8 mouse cellular contexts compared by ENCODE assay signal in the genomic region with DNA sequence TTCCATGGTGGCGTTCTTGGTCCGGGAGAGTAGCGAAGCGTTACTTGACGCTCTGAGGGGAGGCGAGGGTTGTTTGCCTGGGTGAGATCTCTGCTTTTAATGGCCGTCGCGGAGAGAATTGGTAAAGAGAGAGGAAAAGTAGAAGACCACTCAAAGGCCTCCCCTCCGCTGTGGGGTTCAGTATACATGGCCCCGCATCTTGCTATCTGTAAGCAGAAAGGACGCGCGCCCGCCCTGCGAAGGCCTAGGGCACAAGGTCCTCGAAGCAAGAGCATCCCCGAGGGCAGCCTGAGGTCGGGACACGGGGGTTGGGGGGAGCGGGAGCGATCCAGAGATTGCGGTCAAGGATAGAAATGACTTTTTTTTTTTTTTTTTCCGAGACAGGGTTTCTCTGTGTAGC. TPM values are rescaled to one million over a fixed set of nuclear protein-coding genes. Genes with fewer than 3 reads are reported as not detected.
DNase-seq lines count a peak whose midpoint lies in the region; ATAC-seq and TF ChIP-seq lines count a peak whose summit lies in the region.

No protein-coding gene starts in this region.

- H3K36me3 ChIP-seq in embryonic facial prominence, embryonic 14.5 days (ENCODE audit: control insufficient read depth, insufficient read depth, low read length): peaks cover 15% of the 10 kb centered on the region
- peaks cover 18% of the 10 kb centered on the region for H3K36me3 ChIP-seq in kidney, embryonic 15.5 days
- peaks cover 15% of the 10 kb centered on the region for H3K36me3 ChIP-seq in neural tube, embryonic 12.5 days

- no peak for TF ChIP-seq CTCF in cerebellum, adult 2 months (IDR thresholded peaks at IDR 0.05; ENCODE audit: borderline replicate concordance, insufficient read depth, low read depth, low read length)

- peak overlapping the region; percentile 33 for H3K4me3 ChIP-seq in cerebellum, adult 2 months (replicated peaks; ENCODE audit: insufficient read depth, low read depth, low read length)
- H3K4me3 ChIP-seq in embryonic facial prominence, embryonic 14.5 days (ENCODE audit: low read depth, low read length): peak overlapping the region; percentile 61
- H3K4me3 ChIP-seq in kidney, embryonic 15.5 days (replicated peaks): peak overlapping the region; percentile 92
- peak overlapping the region; percentile 41; the same call in 1 of the 2 replicates for H3K4me3 ChIP-seq in neural tube, embryonic 12.5 days

- peaks cover 15% of the 10 kb centered on the region for H3K4me1 ChIP-seq in cerebellum, adult 2 months (ENCODE audit: control insufficient read depth, insufficient read depth, low read length)
- peaks cover 25% of the 10 kb centered on the region for H3K4me1 ChIP-seq in embryonic facial prominence, embryonic 14.5 days (ENCODE audit: control insufficient read depth, insufficient read depth, low read length)
- H3K4me1 ChIP-seq in kidney, embryonic 15.5 days: peaks cover 30% of the 10 kb centered on the region
- H3K4me1 ChIP-seq in neural tube, embryonic 12.5 days: peaks cover 22% of the 10 kb centered on the region

- no peaks in the 10 kb centered on the region for H3K27me3 ChIP-seq in cerebellum, adult 2 months (ENCODE audit: control insufficient read depth, insufficient read depth, low read length)
- no peaks in the 10 kb centered on the region for H3K27me3 ChIP-seq in embryonic facial prominence, embryonic 14.5 days (replicated peaks; ENCODE audit: control insufficient read depth, insufficient read depth, low read length)
- no peaks in the 10 kb centered on the region for H3K27me3 ChIP-seq in kidney, embryonic 15.5 days
- H3K27me3 ChIP-seq in neural tube, embryonic 12.5 days (replicated peaks): no peaks in the 10 kb centered on the region; the same call in 1 of the 2 replicates

- no peaks in the 10 kb centered on the region for H3K9me3 ChIP-seq in embryonic facial prominence, embryonic 14.5 days (ENCODE audit: control insufficient read depth, low read length)
- no peaks in the 10 kb centered on the region for H3K9me3 ChIP-seq in kidney, embryonic 15.5 days (replicated peaks)
- H3K9me3 ChIP-seq in neural tube, embryonic 12.5 days: no peaks in the 10 kb centered on the region

- DNase-seq in layer of hippocampus, adult 9-11 months: peak; percentile 66
- DNase-seq in layer of hippocampus, postnatal 36 days: no peak
- peak; percentile 42 to 46 for DNase-seq in cerebellum, adult 2 months
- no peak for DNase-seq in embryonic facial prominence, embryonic 14.5 days (ENCODE audit: low spot score)
- DNase-seq in ovary, adult 18-20 months (ENCODE audit: low spot score): no peak
- DNase-seq in layer of hippocampus, adult 8-10 months (ENCODE audit: low spot score in 2 of 2): no peak

- TF ChIP-seq POLR2A in cerebellum, adult 2 months (IDR thresholded peaks at IDR 0.05; ENCODE audit: borderline replicate concordance, insufficient read depth, low read length): no peak

- H3K9ac ChIP-seq in embryonic facial prominence, embryonic 14.5 days (ENCODE audit: low read depth, low read length): no peak overlapping the region
- 0 out of 2 replicates have a peak overlapping the region, but pooled peaks have one; percentile 5 for H3K9ac ChIP-seq in kidney, embryonic 15.5 days
- no peak overlapping the region for H3K9ac ChIP-seq in neural tube, embryonic 12.5 days

- H3K4me2 ChIP-seq in embryonic facial prominence, embryonic 14.5 days (ENCODE audit: low read depth, low read length): peak overlapping the region; percentile 78
- H3K4me2 ChIP-seq in kidney, embryonic 15.5 days: peak overlapping the region; percentile 90
- H3K4me2 ChIP-seq in neural tube, embryonic 12.5 days (replicated peaks): peak overlapping the region; percentile 86

- no peak for ATAC-seq in embryonic facial prominence, embryonic 14.5 days (ENCODE audit: low read depth)
- ATAC-seq in kidney, embryonic 15.5 days (replicated peaks; ENCODE audit: low FRiP score): no peak
- ATAC-seq in neural tube, embryonic 12.5 days (ENCODE audit: low FRiP score, low read depth): no peak

- 75% methylated on average over 24 of the region's 24 CpGs for WGBS in cerebellum, adult 2 months
- 74% methylated on average over 20 of the region's 24 CpGs for WGBS in embryonic facial prominence, embryonic 14.5 days
- WGBS in kidney, embryonic 15.5 days: 72% methylated on average over 24 of the region's 24 CpGs
- WGBS in neural tube, embryonic 12.5 days: 72% methylated on average over 24 of the region's 24 CpGs

- no peak overlapping the region for H3K27ac ChIP-seq in cerebellum, adult 2 months (ENCODE audit: insufficient read depth, low read length)
- H3K27ac ChIP-seq in embryonic facial prominence, embryonic 14.5 days (replicated peaks; ENCODE audit: low read depth, low read length): no peak overlapping the region
- peak overlapping the region; percentile 97; the same call in 1 of the 2 replicates for H3K27ac ChIP-seq in kidney, embryonic 15.5 days
- no peak overlapping the region for H3K27ac ChIP-seq in neural tube, embryonic 12.5 days

RNA-seq across cellular contexts. Expression of a gene that starts 0.6 kb away (rescaled TPM):
- 1 to 10 TPM; 5.2 to 7.1 TPM for total RNA-seq in layer of hippocampus, postnatal 36 days (2021)
- polyA plus RNA-seq in cerebellum, adult 2 months (2012; rRNA removed): 11.2 and 12.4 TPM in 2 replicates
- polyA plus RNA-seq in embryonic facial prominence, embryonic 14.5 days (2014; fragmentation: Nextera tagmentation; extraction: Ambion mirVana): 16.5 and 18.8 TPM in 2 replicates
- 26.6 and 31.8 TPM in 2 replicates for polyA plus RNA-seq in kidney, embryonic 15.5 days (2015; fragmentation: Nextera tagmentation; extraction: Ambion mirVana)
- polyA plus RNA-seq in neural tube, embryonic 12.5 days (2016; fragmentation: Nextera tagmentation; extraction: Ambion mirVana): 12.2 and 16.6 TPM in 2 replicates
- total RNA-seq in layer of hippocampus, adult 8-10 months (2022): 1 to 10 TPM; 6.7 to 9.1 (median 7.5) TPM

RNA-seq across cellular contexts. Expression of a gene that starts 0.7 kb away (rescaled TPM):
- 10 to 100 TPM; 40.8 to 44.5 TPM for total RNA-seq in layer of hippocampus, postnatal 36 days (2021)
- polyA plus RNA-seq in cerebellum, adult 2 months (2012; rRNA removed): 38.9 and 41.9 TPM in 2 replicates
- 12.2 and 15.2 TPM in 2 replicates for polyA plus RNA-seq in embryonic facial prominence, embryonic 14.5 days (2014; fragmentation: Nextera tagmentation; extraction: Ambion mirVana)
- polyA plus RNA-seq in kidney, embryonic 15.5 days (2015; fragmentation: Nextera tagmentation; extraction: Ambion mirVana): 9.2 and 10.4 TPM in 2 replicates
- 11.3 and 15.4 TPM in 2 replicates for polyA plus RNA-seq in neural tube, embryonic 12.5 days (2016; fragmentation: Nextera tagmentation; extraction: Ambion mirVana)
- total RNA-seq in layer of hippocampus, adult 8-10 months (2022): 10 to 100 TPM; 44.6 to 52.9 (median 48.3) TPM

RNA-seq across cellular contexts. Expression of a gene that starts 9.5 kb away (rescaled TPM):
- total RNA-seq in layer of hippocampus, postnatal 36 days (2021): 10 to 100 TPM; 24.1 to 24.6 TPM
- polyA plus RNA-seq in cerebellum, adult 2 months (2012; rRNA removed): 47.0 and 48.2 TPM in 2 replicates
- polyA plus RNA-seq in embryonic facial prominence, embryonic 14.5 days (2014; fragmentation: Nextera tagmentation; extraction: Ambion mirVana): 31.3 and 39.5 TPM in 2 replicates
- 25.9 and 33.2 TPM in 2 replicates for polyA plus RNA-seq in kidney, embryonic 15.5 days (2015; fragmentation: Nextera tagmentation; extraction: Ambion mirVana)
- polyA plus RNA-seq in neural tube, embryonic 12.5 days (2016; fragmentation: Nextera tagmentation; extraction: Ambion mirVana): 61.5 TPM in 2 replicates
- total RNA-seq in layer of hippocampus, adult 8-10 months (2022): 10 to 100 TPM; 11.5 to 16.3 (median 14.1) TPM

RNA-seq across cellular contexts. Expression of a gene that starts 42.6 kb away (rescaled TPM):
- 100 to 1,000 TPM; 170 to 176 TPM for total RNA-seq in layer of hippocampus, postnatal 36 days (2021)
- polyA plus RNA-seq in cerebellum, adult 2 months (2012; rRNA removed): 465 and 497 TPM in 2 replicates
- 134 and 141 TPM in 2 replicates for polyA plus RNA-seq in embryonic facial prominence, embryonic 14.5 days (2014; fragmentation: Nextera tagmentation; extraction: Ambion mirVana)
- polyA plus RNA-seq in kidney, embryonic 15.5 days (2015; fragmentation: Nextera tagmentation; extraction: Ambion mirVana): 111 and 126 TPM in 2 replicates
- 68.4 and 68.7 TPM in 2 replicates for polyA plus RNA-seq in neural tube, embryonic 12.5 days (2016; fragmentation: Nextera tagmentation; extraction: Ambion mirVana)
- total RNA-seq in layer of hippocampus, adult 8-10 months (2022): 100 to 1,000 TPM; 146 to 236 (median 178) TPM

RNA-seq across cellular contexts. Expression of a gene that starts 46.8 kb away (rescaled TPM):
- total RNA-seq in layer of hippocampus, postnatal 36 days (2021): 10 to 100 TPM; 65.4 to 66.3 TPM
- polyA plus RNA-seq in cerebellum, adult 2 months (2012; rRNA removed): 59.1 and 60.7 TPM in 2 replicates
- polyA plus RNA-seq in embryonic facial prominence, embryonic 14.5 days (2014; fragmentation: Nextera tagmentation; extraction: Ambion mirVana): 1.5 TPM in 2 replicates
- polyA plus RNA-seq in kidney, embryonic 15.5 days (2015; fragmentation: Nextera tagmentation; extraction: Ambion mirVana): 1.8 and 2.1 TPM in 2 replicates
- polyA plus RNA-seq in neural tube, embryonic 12.5 days (2016; fragmentation: Nextera tagmentation; extraction: Ambion mirVana): 16.4 and 21.8 TPM in 2 replicates
- 10 to 100 TPM; 64.7 to 77.5 (median 68.4) TPM for total RNA-seq in layer of hippocampus, adult 8-10 months (2022)

Comparison
In these comparisons a context has a peak if more than half of its experiments do, and no peak if none do; other contexts are left out.
1. DNase-seq: peak in layer of hippocampus, adult 9-11 months (single experiment) and cerebellum, adult 2 months (2 of 2); none in layer of hippocampus, postnatal 36 days (0 of 2), embryonic facial prominence, embryonic 14.5 days (single experiment), ovary, adult 18-20 months (single experiment) and layer of hippocampus, adult 8-10 months (0 of 2).
2. H3K4me3 ChIP-seq: peak in every context shown above with its lines; median percentile 92 in kidney, embryonic 15.5 days; 61 in embryonic facial prominence, embryonic 14.5 days; 41 in neural tube, embryonic 12.5 days; 33 in cerebellum, adult 2 months.
3. Peak in every context shown above with its lines, with median percentiles within 50 percentile points of each other: H3K4me2 ChIP-seq.